10 mouse cellular contexts compared by ENCODE assay signal in genomic region chr6:6004756-6005485, GRCm38 (mm10).
A peak's percentile ranks its signal among the peaks of the same experiment; 100 is the strongest.
DNase-seq lines count a peak whose midpoint lies in the region; ATAC-seq lines count a peak whose summit lies in the region.
"Had no signal": no experiment of that assay in that cellular context is flagged by ENCODE, and none has a peak within 500 bp of the region (broad histone marks: within the 10 kb centered on the region; RNA-seq: fewer than 3 reads in every experiment).

No protein-coding gene starts in this region.

- H3K4me1 ChIP-seq in intestine, embryonic 16.5 days (ENCODE audit: control insufficient read depth, insufficient read depth, low read length), result no peaks in the 10 kb centered on the region
- H3K4me1 ChIP-seq in intestine, embryonic 15.5 days (replicated peaks), result no peaks in the 10 kb centered on the region
- H3K4me1 ChIP-seq in embryonic facial prominence, embryonic 14.5 days (ENCODE audit: control insufficient read depth, insufficient read depth, low read length), result no peaks in the 10 kb centered on the region
- peaks cover 0 to 15% of the 10 kb centered on the region in 2 experiments; a peak in 2 of 4 replicates for H3K4me1 ChIP-seq in heart, embryonic 14.5 days (ENCODE audit: control insufficient read depth in 2 of 2, insufficient read depth in 2 of 2, low read length in 2 of 2)
- peaks cover 7% of the 10 kb centered on the region for H3K4me1 ChIP-seq in midbrain, embryonic 16.5 days (ENCODE audit: control insufficient read depth, insufficient read depth, low read length)
- H3K4me1 ChIP-seq: liver, embryonic 15.5 days had no signal

- no peak for ATAC-seq in intestine, embryonic 16.5 days
- ATAC-seq in intestine, embryonic 15.5 days, result no peak
- no peak for ATAC-seq in embryonic facial prominence, embryonic 14.5 days (ENCODE audit: low read depth)
- ATAC-seq in heart, embryonic 14.5 days (ENCODE audit: insufficient number of reproducible peaks, insufficient read depth, low FRiP score, low read depth), result no peak
- ATAC-seq in midbrain, embryonic 16.5 days, result 0 out of 2 replicates have a peak, but pooled peaks have one; percentile 11

- H3K9ac ChIP-seq in intestine, embryonic 16.5 days (ENCODE audit: low read depth, low read length), result no peak overlapping the region
- no peak overlapping the region for H3K9ac ChIP-seq in intestine, embryonic 15.5 days
- H3K9ac ChIP-seq in embryonic facial prominence, embryonic 14.5 days (ENCODE audit: low read depth, low read length), result no peak overlapping the region
- peak overlapping the region; percentile 75; the same call in 1 of the 2 replicates for H3K9ac ChIP-seq in heart, embryonic 14.5 days (ENCODE audit: low read length)
- H3K9ac ChIP-seq in midbrain, embryonic 16.5 days (ENCODE audit: low read depth, low read length), result no peak overlapping the region
- H3K9ac ChIP-seq: liver, embryonic 15.5 days had no signal

- no peaks in the 10 kb centered on the region for H3K9me3 ChIP-seq in intestine, embryonic 16.5 days (ENCODE audit: control insufficient read depth, low read length)
- H3K9me3 ChIP-seq in intestine, embryonic 15.5 days, result no peaks in the 10 kb centered on the region
- no peaks in the 10 kb centered on the region for H3K9me3 ChIP-seq in embryonic facial prominence, embryonic 14.5 days (ENCODE audit: control insufficient read depth, low read length)
- H3K9me3 ChIP-seq in heart, embryonic 14.5 days (ENCODE audit: control insufficient read depth, low read length), result no peaks in the 10 kb centered on the region
- no peaks in the 10 kb centered on the region for H3K9me3 ChIP-seq in midbrain, embryonic 16.5 days (replicated peaks; ENCODE audit: control insufficient read depth, low read length, poor library complexity, severe bottlenecking)
- H3K9me3 ChIP-seq: liver, embryonic 15.5 days; neural tube, embryonic 13.5 days had no signal

- peak overlapping the region; percentile 10; the same call in 1 of the 2 replicates for H3K4me2 ChIP-seq in intestine, embryonic 16.5 days (ENCODE audit: low read depth, low read length)
- no peak overlapping the region for H3K4me2 ChIP-seq in intestine, embryonic 15.5 days (replicated peaks)
- peak overlapping the region; percentile 98 for H3K4me2 ChIP-seq in embryonic facial prominence, embryonic 14.5 days (ENCODE audit: low read depth, low read length)
- H3K4me2 ChIP-seq in heart, embryonic 14.5 days (ENCODE audit: low read length), result peak overlapping the region; percentile 97
- H3K4me2 ChIP-seq in midbrain, embryonic 16.5 days (ENCODE audit: low read length), result no peak overlapping the region

- DNase-seq in embryonic facial prominence, embryonic 14.5 days (ENCODE audit: low spot score), result no peak
- DNase-seq in layer of hippocampus, adult 9-10 months (ENCODE audit: low spot score), result no peak
- DNase-seq in ovary, postnatal 10 days (ENCODE audit: low spot score), result no peak

- H3K27ac ChIP-seq in intestine, embryonic 16.5 days (ENCODE audit: low read length), result no peak overlapping the region
- H3K27ac ChIP-seq in intestine, embryonic 15.5 days, result no peak overlapping the region
- H3K27ac ChIP-seq in embryonic facial prominence, embryonic 14.5 days (replicated peaks; ENCODE audit: low read depth, low read length), result no peak overlapping the region; the same call in 1 of the 2 replicates
- H3K27ac ChIP-seq in heart, embryonic 14.5 days (replicated peaks in 1 of 2; ENCODE audit: control insufficient read depth in 1 of 2, insufficient read depth in 1 of 2, low read depth in 2 of 2, low read length in 2 of 2), result no peak overlapping the region
- no peak overlapping the region for H3K27ac ChIP-seq in midbrain, embryonic 16.5 days (ENCODE audit: low read length)
- H3K27ac ChIP-seq: left cerebral cortex, adult 2 months; liver, embryonic 15.5 days; neural tube, embryonic 13.5 days had no signal

- 46% methylated on average over 12 of the region's 12 CpGs for WGBS in intestine, embryonic 16.5 days
- WGBS in intestine, embryonic 15.5 days, result 52% methylated on average over 12 of the region's 12 CpGs
- 51% methylated on average over 12 of the region's 12 CpGs for WGBS in embryonic facial prominence, embryonic 14.5 days
- 30% methylated on average over 12 of the region's 12 CpGs for WGBS in heart, embryonic 14.5 days
- 50% methylated on average over 12 of the region's 12 CpGs for WGBS in midbrain, embryonic 16.5 days

- H3K36me3 ChIP-seq in intestine, embryonic 16.5 days (ENCODE audit: control insufficient read depth, insufficient read depth, low read length), result no peaks in the 10 kb centered on the region
- no peaks in the 10 kb centered on the region for H3K36me3 ChIP-seq in intestine, embryonic 15.5 days
- H3K36me3 ChIP-seq in embryonic facial prominence, embryonic 14.5 days (ENCODE audit: control insufficient read depth, insufficient read depth, low read length), result no peaks in the 10 kb centered on the region
- H3K36me3 ChIP-seq in heart, embryonic 14.5 days (ENCODE audit: control insufficient read depth, insufficient read depth, low read length), result no peaks in the 10 kb centered on the region
- no peaks in the 10 kb centered on the region for H3K36me3 ChIP-seq in midbrain, embryonic 16.5 days (ENCODE audit: control insufficient read depth, insufficient read depth, low read length)
- H3K36me3 ChIP-seq: liver, embryonic 15.5 days; neural tube, embryonic 13.5 days had no signal

- H3K27me3 ChIP-seq in intestine, embryonic 16.5 days (replicated peaks; ENCODE audit: control insufficient read depth, insufficient read depth, low read length), result no peaks in the 10 kb centered on the region
- H3K27me3 ChIP-seq in intestine, embryonic 15.5 days (replicated peaks), result no peaks in the 10 kb centered on the region; the same call in 1 of the 2 replicates
- H3K27me3 ChIP-seq in embryonic facial prominence, embryonic 14.5 days (replicated peaks; ENCODE audit: control insufficient read depth, insufficient read depth, low read length), result peaks cover 7% of the 10 kb centered on the region; the same call in 1 of the 2 replicates
- H3K27me3 ChIP-seq in heart, embryonic 14.5 days (ENCODE audit: control insufficient read depth, insufficient read depth, low read length), result no peaks in the 10 kb centered on the region
- H3K27me3 ChIP-seq in midbrain, embryonic 16.5 days (ENCODE audit: control insufficient read depth, insufficient read depth, low read depth, low read length), result no peaks in the 10 kb centered on the region; the same call in 1 of the 2 replicates
- H3K27me3 ChIP-seq: neural tube, embryonic 13.5 days had no signal

- H3K4me3 ChIP-seq in intestine, embryonic 16.5 days (ENCODE audit: low read length), result no peak overlapping the region
- no peak overlapping the region for H3K4me3 ChIP-seq in intestine, embryonic 15.5 days (replicated peaks)
- H3K4me3 ChIP-seq in embryonic facial prominence, embryonic 14.5 days (ENCODE audit: low read depth, low read length), result no peak overlapping the region
- peak overlapping the region; percentile 13 to 18; a peak in 1 of 4 replicates for H3K4me3 ChIP-seq in heart, embryonic 14.5 days (ENCODE audit: control insufficient read depth in 1 of 2, insufficient read depth in 1 of 2, low read depth in 1 of 2, low read length in 2 of 2)
- no peak overlapping the region for H3K4me3 ChIP-seq in midbrain, embryonic 16.5 days (ENCODE audit: low read depth, low read length)

Comparison
In these comparisons a context has a peak if more than half of its experiments do, and no peak if none do; other contexts are left out.
1. H3K4me2 ChIP-seq: peak in intestine, embryonic 16.5 days (single experiment), embryonic facial prominence, embryonic 14.5 days (single experiment) and heart, embryonic 14.5 days (single experiment); none in intestine, embryonic 15.5 days (single experiment) and midbrain, embryonic 16.5 days (single experiment).
2. H3K4me3 ChIP-seq: peak in heart, embryonic 14.5 days (2 of 2); none in intestine, embryonic 16.5 days (single experiment), intestine, embryonic 15.5 days (single experiment), embryonic facial prominence, embryonic 14.5 days (single experiment) and midbrain, embryonic 16.5 days (single experiment).